Mouse (Mus musculus) cerebellum, postnatal 36 days (tissue): ENCODE measurements around the gene Hist1h2bf.
"Not testable (repeated sequence)": the region's sequence is repeated elsewhere in the genome, so short reads cannot be mapped to it uniquely, and the experiment has no call there.

ENCODE experiments used
- DNase-seq, 2 experiments: peaks; one replicate each; pipeline ENCODE4 v3.0.0; 2021 to 2022; ENCODE audit warnings: mixed read lengths in 2 of 2

Hist1h2bf gene

DNA sequence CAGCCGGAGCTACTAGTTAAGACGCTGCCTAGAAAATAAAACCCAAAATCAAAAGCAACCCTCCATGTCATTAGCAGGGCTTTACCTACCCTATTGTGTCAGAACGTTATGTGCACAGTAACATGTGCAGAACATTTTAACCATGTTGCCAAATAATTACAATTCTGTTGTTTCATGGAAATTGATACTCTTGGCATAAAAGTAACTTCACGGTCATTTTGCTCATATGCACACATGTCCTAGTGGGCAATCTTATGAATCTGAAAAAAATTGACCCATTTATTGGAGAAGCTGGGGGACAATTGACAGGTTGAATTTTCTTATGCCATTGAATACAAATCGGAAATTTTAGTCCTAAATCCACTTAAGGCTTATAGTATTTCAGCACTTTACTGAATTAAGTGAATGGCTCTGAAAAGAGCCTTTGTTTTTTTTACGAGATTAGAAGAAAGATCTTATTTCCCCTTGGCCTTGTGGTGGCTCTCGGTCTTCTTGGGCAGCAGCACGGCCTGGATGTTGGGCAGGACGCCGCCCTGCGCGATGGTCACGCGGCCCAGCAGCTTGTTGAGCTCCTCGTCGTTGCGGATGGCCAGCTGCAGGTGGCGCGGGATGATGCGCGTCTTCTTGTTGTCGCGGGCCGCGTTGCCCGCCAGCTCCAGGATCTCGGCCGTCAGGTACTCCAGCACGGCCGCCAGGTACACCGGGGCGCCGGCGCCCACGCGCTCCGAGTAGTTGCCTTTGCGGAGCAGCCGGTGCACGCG is 3.6 kb downstream of the Hist1h2bf start:
- not testable (repeated sequence) for DNase-seq

DNA sequence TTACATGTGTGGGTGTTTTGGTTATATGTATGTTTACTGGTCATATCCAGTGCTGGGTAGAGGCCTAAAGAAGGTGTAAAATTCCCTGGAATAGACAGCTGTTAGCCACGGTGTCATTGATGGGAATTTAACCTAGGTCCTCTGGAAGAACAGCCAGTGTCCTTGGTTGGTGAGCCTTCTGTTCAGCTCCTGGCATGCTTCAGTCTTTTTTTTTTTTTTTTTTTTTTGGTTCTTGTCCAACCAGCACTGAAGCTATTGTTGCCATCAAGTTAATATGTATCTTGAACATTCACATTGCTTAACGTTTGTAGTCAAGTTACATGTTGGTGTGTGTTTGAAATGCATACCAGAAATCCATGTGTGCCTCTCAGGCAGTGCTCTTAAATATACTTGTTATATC is 9.5 kb downstream of the Hist1h2bf start:
- DNase-seq = no peak

DNA sequence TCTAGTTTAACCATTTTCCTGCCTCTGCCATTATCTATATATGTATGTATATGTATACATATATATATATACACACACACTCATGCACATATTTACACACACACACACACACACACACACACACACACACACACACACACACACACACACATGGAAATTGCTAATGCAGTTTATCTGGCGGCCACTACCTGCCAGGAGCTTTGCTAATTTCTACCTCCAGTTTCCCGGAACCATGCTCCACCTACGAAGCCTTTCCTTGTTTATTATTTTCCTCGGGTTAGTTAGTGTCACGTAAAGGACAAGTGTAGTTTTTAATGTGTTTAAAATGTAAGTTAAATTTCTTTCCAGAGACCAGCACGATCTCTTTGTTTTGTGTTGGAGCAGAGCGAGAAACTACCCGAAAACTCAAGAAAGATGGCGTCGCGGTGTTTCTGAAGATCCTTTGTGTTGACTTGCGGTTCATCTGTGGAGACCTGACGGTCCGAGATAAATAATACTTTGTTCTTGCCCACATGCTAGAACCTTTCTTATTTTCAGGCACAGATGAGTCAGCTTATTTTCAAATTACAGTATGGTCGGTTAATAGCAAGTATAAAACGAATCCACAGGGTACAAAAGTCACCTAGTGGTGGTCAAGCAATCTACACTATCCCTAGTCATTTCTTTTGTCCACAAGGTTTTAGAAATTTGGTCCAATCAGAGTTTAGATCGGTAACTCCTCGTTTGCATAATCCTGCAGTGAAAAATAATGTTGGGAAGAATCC is 11.1 kb downstream of the Hist1h2bf start:
- peak in 1 of 2 experiments; percentile 43 for DNase-seq

DNA sequence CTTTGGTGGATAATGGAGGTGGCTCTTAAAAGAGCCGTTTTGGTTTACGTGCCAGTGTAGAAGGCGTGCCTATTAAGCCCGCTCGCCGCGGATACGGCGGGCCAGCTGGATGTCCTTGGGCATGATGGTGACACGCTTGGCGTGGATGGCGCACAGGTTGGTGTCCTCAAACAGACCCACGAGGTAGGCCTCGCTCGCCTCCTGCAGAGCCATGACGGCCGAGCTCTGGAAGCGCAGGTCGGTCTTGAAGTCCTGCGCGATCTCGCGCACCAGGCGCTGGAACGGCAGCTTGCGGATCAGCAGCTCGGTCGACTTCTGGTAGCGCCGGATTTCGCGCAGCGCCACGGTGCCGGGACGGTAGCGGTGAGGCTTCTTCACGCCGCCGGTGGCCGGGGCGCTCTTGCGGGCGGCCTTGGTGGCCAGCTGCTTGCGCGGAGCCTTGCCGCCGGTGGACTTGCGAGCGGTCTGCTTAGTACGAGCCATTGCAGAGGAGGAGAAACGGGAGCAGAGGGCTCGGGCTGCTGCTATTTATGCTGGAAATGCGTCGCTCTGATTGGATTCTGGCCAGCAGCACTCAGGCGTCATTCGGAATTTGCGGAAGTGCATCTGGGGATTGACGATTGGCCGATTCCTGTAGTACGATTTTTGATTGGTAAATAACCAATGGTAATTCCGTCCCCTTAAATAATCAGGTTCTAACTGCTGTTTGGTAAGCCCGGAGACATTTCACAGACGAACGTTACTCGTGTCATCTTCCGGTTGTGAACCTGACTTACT is 11.9 kb downstream of the Hist1h2bf start, which contains the start of gene Hist1h3e:
Gene Hist1h3e (minus strand): TSS at position 487 of the 777 bp plus-strand sequence.
- peak; percentile 86 to 89 for DNase-seq

DNA sequence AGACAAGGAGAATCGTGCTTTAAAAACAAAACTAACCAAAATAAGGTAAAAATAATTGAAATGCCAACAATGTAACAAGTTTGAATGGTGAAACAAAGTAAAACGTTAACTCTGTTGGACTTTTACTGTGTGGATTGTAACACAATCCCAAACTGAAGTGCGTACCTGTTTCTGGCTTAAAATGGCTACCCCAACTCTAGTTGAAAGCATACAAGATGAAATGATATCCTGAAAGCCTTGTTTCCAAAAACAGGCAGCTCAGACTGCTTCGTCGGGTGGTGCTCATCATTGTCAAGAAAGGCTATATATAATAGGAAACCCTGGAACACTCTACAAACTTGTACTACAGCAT is 12.5 kb downstream of the Hist1h2bf start:
- DNase-seq = not testable (repeated sequence)

DNA sequence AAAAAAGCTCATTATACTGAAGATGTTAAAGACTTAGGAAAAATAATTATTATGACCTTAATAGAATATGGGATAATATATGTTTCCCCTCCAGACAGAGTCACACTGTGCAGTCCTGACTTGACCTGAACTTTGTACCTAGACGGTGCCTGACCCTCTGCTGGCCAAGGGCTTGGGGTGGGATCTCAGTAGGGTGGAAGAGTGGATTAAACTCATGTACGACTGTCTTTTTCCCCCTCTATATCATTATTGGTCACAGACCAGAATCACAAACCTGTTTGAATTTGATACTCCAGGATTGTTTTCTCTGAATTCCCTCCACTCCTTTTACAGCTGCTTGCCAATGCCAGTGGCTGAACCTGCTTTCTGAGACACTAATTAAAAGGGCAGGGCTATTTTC is 13.3 kb downstream of the Hist1h2bf start:
- DNase-seq = not testable (repeated sequence)

DNA sequence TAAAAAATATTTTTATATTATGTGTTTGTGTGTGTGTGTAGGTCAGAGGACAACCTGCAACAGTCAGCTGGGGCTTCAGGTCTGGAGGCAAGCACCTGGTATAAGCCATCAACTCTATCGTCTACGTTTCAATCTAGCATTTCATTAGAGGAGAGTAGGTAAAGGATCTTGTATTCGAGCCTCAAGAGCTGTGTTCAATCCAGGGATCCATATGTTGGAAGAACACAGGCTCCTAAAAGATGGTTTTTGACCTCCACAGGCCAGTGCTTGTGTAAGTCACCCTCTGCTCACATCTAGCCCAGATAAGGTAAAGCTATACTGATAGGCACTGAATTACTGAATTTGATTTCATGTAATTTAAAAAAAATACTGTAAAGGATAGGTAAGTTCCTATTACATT is 17.1 kb downstream of the Hist1h2bf start:
- no peak for DNase-seq

DNA sequence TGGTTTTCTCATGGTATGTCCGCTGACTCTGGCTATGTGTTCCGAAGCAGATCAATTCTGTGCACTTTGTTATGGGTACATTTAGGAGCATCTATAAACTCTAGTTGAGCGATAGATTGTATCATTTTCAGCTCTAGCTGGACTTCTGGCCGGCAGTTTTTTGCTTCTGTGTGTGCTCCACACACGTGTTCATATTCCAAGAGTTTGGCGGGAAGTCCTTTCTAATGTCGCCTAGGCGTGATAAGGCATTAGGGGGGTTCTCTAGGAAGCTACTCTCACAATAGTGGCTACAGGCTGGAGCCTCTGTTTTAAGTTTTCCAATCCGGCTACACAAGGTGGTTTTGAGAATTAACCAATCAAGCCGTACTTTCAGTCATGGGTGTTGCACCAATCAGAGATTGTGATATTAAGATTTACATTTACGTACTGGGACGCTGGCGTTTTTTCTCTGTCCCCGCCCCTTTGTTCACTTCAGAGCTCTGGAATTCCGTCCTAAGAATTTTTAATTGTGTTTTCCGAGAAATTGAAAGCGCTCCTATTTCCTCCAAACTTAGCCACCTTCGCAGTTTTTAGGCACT is 18.1 kb downstream of the Hist1h2bf start:
- peak; percentile 43 to 67 for DNase-seq

DNA sequence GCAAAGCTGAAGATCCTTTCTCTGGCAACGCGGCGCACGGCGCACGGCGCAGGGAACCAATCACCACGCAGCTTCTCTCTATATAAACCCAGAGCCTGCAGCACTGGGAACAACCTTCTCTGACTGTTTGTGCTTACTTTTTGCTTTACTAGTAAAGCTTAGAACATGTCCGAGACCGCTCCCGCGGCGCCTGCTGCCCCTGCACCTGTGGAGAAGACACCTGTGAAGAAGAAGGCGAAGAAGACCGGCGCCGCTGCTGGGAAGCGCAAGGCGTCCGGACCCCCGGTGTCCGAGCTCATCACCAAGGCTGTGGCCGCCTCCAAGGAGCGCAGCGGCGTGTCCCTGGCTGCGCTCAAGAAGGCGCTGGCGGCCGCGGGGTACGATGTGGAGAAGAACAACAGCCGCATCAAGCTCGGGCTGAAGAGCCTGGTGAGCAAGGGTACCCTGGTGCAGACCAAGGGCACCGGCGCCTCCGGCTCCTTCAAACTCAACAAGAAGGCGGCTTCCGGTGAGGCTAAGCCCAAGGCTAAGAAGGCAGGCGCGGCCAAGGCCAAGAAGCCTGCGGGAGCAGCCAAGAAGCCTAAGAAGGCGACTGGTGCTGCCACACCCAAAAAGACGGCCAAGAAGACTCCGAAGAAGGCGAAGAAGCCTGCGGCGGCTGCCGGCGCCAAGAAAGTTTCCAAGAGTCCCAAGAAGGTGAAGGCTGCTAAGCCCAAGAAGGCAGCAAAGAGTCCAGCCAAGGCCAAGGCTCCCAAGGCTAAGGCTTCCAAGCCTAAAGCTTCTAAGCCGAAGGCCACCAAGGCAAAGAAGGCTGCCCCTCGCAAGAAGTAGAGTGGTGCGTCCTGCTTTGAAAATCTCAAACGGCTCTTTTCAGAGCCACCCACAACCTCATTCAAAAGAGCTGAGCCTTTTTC is 18.8 kb downstream of the Hist1h2bf start:
- peak; percentile 73 to 77 for DNase-seq

DNA sequence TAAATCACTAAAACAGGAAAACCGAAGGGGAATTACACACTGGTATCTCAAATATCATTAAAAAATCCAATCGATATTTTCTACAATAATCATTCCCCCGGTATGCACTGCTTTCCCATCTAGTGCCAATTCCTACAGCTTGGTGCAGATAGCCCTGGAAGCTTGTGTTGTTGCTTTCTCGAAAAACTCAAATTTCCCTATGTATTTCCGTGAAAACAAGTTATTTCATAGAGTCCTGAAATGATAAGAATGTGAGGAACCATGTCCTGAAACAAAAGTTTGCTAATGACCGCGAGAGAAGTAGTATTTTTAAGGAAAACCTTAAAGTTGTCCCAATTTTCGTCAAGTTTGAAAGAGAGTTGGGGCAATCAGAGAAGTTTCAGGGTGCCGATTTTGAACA is 19.6 kb downstream of the Hist1h2bf start:
- DNase-seq = no peak

DNA sequence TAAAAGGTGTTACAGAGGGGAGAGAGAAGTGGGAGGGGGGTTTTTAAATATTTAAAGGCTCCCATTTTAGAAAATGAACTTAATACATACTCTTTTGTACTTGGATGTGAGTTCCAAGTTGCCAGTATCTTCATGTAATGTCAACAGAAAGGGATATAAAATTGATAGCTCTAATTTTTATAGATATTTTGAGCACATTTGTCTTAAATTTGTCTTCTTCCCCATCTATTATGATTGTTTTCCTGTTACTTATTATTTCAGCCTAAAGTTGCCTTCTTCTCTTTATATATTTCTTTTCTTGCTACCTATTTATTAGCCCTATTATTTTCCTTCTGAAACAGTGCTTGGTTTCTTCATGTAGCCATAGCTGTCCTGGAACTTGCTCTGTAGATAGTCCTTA is 21.0 kb downstream of the Hist1h2bf start, which contains the start of gene Hist1h1d:
Gene Hist1h1d (plus strand): TSS at position 301 of the 400 bp plus-strand sequence.
- DNase-seq = no peak

DNA sequence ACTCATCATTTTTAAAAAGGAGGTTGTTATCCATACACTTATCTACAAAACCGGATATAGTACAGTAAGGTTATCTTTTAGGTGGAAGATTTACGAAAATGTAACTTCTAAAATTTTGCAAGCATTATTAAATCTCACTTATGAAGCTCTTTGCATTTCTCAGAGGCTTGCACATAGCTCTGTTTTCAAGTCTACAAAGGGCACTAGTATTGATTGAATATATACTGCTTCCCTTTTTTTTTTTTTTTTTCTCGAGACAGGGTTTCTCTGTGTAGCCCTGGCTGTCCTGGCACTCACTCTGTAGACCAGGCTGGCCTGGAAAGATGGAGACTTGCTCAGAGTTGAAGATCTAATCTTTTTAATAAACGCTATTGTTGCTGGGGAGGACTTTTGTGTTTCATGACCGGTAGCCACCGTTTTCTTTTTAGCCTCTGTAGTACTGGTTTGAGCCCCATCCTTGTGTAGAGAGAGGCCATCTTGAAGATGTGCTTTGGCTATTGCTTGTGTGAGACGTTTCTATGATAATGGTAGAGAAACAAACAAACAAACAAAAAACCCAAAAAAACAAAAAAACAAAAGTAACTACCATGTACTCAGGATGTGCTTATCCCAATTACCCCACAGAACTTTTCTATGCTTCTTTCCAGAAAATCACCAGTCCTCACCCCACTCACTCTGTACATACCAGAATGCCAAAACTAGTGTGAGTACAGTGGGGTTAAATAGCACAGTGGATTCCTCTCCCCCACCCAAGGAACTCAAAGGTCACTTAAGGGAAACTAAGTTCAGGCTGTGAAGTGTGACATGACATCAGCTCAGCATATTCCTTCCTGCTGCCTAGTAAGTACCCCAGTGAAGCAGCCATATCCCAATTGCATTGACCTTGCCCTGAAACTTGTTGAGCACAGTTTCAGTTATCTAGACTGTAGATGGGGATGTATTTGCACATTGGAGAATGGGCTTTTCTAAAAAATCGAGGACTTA is 21.8 kb downstream of the Hist1h2bf start:
- DNase-seq = no peak

DNA sequence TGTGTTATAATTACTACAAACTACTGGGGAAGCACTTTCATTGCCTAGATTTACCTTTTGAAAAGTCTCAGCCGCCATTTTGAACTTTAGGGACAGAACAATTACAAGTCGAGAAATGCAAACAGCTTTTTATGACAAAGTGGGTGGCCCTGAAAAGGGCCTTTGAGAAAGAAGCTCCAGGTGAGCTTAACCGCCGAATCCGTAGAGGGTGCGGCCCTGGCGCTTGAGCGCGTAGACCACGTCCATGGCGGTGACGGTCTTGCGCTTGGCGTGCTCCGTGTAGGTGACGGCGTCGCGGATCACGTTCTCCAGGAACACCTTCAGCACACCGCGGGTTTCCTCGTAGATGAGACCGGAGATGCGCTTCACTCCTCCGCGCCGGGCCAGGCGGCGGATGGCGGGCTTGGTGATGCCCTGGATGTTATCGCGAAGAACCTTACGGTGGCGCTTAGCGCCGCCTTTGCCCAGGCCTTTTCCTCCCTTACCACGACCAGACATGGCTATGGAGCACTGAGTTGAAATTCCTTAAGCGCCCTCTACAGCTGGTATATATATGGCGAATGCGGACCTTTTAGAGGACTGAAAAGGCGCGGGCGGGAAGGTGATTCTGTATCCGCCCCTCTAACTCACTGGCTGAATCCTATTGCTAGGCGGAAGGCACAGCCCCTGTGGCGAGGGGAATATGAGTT is 22.7 kb downstream of the Hist1h2bf start, which contains the start of gene Hist1h4f:
Gene Hist1h4f (minus strand): TSS at position 503 of the 689 bp plus-strand sequence.
- DNase-seq = peak; percentile 83 to 88

DNA sequence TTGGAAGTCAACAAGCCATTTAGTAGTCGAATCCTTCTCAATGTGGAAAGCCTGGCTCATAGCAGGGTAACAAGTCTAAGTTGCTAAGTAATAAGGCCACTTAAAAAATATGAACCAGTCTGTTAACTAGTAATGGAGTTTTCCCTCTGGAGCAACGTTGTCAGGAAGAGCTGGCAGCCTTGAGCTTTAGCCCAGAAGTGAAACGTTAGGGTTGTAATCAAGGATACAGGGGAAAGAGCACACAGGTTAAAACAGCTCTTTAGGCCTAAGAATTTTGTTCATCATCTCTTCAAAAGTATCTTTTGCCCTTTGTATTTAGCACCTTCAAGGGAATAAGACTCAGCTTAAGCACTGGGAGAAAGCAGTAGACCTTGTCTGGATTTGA is 23.2 kb downstream of the Hist1h2bf start:
- no peak for DNase-seq

DNA sequence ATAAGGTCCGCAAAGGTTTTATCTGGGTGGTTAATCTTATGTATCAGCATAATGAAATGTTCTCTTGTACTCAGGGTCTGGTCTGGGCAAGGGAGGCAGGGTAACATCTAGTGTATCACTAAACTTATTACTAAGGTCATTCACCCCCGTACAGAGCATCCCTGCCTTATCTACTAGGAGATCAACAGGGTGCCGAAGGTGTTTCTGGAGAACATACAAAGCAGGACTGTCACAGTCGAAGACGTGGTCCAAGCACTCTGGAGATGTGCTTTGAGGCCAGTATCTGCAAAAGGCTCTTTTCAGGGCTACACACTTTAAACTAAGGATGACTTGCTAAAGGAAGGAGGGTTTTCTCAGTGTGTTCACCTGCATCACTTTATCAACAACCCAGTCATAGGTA is 27.3 kb downstream of the Hist1h2bf start:
- no peak for DNase-seq

DNA sequence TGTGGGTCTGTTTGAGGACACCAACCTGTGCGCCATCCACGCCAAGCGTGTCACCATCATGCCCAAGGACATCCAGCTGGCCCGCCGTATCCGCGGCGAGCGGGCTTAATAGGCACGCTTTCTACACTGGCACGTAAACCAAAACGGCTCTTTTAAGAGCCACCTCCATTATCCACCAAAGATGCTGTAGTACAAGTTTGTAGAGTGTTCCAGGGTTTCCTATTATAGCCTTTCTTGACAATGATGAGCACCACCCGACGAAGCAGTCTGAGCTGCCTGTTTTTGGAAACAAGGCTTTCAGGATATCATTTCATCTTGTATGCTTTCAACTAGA is 29.2 kb downstream of the Hist1h2bf start:
- peak in 1 of 2 experiments; percentile 36 for DNase-seq

DNA sequence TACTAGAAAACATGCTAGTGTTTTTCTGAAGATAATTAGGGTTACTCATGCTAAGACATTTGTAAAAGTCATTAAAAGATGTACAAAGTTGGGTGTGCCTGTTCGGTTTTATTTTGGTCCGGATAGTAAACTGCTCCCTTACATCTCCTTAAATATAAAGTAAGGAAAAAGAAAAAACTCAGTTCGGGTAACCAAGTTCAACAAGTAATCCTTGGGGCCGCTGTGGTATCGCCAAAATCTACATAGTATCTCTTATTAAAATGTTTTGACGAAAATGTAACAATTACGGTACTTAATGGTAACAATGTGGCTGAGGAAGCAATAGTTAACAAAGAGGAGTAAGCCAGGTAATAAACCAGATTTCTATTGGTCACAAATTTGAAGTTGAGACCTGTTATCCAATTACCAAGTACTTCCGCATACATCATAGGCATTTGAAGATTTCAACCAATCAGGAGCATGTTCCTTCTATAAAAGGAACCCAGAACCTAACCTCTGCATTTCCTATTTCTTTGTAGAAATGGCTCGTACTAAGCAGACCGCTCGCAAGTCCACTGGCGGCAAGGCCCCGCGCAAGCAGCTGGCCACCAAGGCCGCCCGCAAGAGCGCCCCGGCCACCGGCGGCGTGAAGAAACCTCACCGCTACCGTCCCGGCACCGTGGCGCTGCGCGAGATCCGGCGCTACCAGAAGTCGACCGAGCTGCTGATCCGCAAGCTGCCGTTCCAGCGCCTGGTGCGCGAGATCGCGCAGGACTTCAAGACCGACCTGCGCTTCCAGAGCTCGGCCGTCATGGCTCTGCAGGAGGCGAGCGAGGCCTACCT is 29.8 kb downstream of the Hist1h2bf start, which contains the start of gene Hist1h3f:
Gene Hist1h3f (plus strand): TSS at position 88 of the 822 bp plus-strand sequence.
- DNase-seq = peak; percentile 54 to 71

DNA sequence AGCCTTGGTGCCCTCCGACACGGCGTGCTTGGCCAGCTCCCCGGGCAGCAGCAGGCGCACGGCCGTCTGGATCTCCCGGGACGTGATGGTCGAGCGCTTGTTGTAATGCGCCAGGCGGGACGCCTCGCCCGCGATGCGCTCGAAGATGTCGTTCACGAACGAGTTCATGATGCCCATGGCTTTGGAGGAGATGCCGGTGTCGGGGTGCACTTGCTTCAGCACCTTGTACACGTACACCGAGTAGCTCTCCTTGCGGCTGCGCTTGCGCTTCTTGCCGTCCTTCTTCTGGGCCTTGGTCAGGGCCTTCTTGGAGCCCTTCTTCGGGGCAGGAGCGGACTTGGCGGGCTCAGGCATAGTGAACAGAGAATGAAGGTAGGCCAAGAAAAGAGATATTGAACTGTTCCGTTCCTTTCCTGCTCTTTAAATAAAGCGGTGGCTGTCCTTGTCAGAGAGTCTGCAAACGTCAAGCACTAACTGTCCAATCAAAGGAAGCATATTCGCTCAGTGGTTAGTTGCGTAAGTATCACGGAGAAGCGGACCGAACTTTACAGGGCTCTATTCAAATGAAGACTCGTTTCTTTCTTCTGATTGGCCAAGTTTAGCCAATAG is 30.9 kb downstream of the Hist1h2bf start, which contains the start of gene Hist1h2bh:
Gene Hist1h2bh (minus strand): TSS at position 394 of the 609 bp plus-strand sequence.
- peak; percentile 21 to 45 for DNase-seq
